Mouse (Mus musculus) kidney, embryonic 16.5 days (tissue): ENCODE measurements around the gene Arfgef2. TPM values are rescaled to one million over a fixed set of nuclear protein-coding genes. Genes with fewer than 3 reads are reported as not detected.

Experiments
- ATAC-seq: fragments of 200-750 bp; cut with Nextera tagmentation; 2 replicates; pipeline ENCODE4 v1.8.0; 2017; ENCODE audit warnings: moderate TSS enrichment; ENCODE audit not compliant: low FRiP score, low TSS enrichment
- H3K27ac ChIP-seq: fragments of 300-500 bp; sonication (generic); 2 replicates; pipeline ENCODE4 v1.5.1; 2014; ENCODE audit warnings: low read length
- H3K27me3 ChIP-seq: fragments of 300-500 bp; sonication (generic); 2 replicates; pipeline ENCODE4 v1.6.1; 2014; ENCODE audit warnings: low read length, control low read depth, mixed read lengths; ENCODE audit not compliant: insufficient read depth
- H3K36me3 ChIP-seq: fragments of 300-500 bp; sonication (generic); 2 replicates; pipeline ENCODE4 v1.6.1; 2014; ENCODE audit warnings: low read length, control low read depth, mixed read lengths; ENCODE audit not compliant: insufficient read depth
- H3K4me1 ChIP-seq: fragments of 300-500 bp; sonication (generic); 2 replicates; pipeline ENCODE4 v1.6.1; 2014; ENCODE audit warnings: low read length, control low read depth, mixed read lengths; ENCODE audit not compliant: insufficient read depth
- H3K4me2 ChIP-seq: fragments of 300-500 bp; sonication (generic); replicated peaks from 2 replicates; pipeline ENCODE4 v1.6.1; 2014; ENCODE audit warnings: low read depth, low read length
- H3K4me3 ChIP-seq: fragments of 300-500 bp; sonication (generic); 2 replicates; pipeline ENCODE4 v1.5.1; 2014; ENCODE audit warnings: mild to moderate bottlenecking, low read length
- H3K9ac ChIP-seq: fragments of 300-500 bp; sonication (generic); replicated peaks from 2 replicates; pipeline ENCODE4 v1.6.1; 2014; ENCODE audit warnings: low read length
- H3K9me3 ChIP-seq: fragments of 300-500 bp; sonication (generic); 2 replicates; pipeline ENCODE4 v1.6.1; 2016; ENCODE audit warnings: low read length, control low read depth
- WGBS: fragments of 180-500 bp; shearing (Covaris S2); extraction: QIAGEN DNeasy Blood & Tissue Kit; methylation state at CpG from one replicate; pipeline ENCODE4 v1.1.7; 2014; 5-methylcytosine and 5-hydroxymethylcytosine counted together
- polyA plus RNA-seq: library from polyadenylated mRNA; unstranded; fragments of >200 nt; fragmentation: Nextera tagmentation; extraction: Ambion mirVana; gene quantifications from 2 replicates; pipeline ENCODE4 v1.2.1, GENCODE M21; 2015

Arfgef2 gene
- polyA plus RNA-seq, 1 experiment from 2014 or later: 4.6 TPM

- Histone ChIP-seq H3K36me3 (peaks cover 44% of the 10 kb centered on the region), H3K4me3 (no peak overlapping the region), H3K9ac (no peak overlapping the region), H3K4me2 (no peak overlapping the region), H3K27me3 (no peaks in the 10 kb centered on the region), H3K9me3 (no peaks in the 10 kb centered on the region), H3K27ac (no peak overlapping the region), H3K4me1 (peaks cover 3% of the 10 kb centered on the region; the same call in 1 of the 2 replicates)
- ATAC-seq: no peak
- WGBS: 89% methylated on average over 10 of the region's 10 CpGs
These were observed 65.5 kb downstream of the Arfgef2 start for GRCm38 (mm10) chr2:166870899-166871298.

- H3K9me3 ChIP-seq: no peaks in the 10 kb centered on the region
- ATAC-seq: no peak
- H3K36me3 ChIP-seq: peaks cover 39% of the 10 kb centered on the region
- WGBS: 88% methylated on average over 10 of the region's 10 CpGs
- no peaks in the 10 kb centered on the region for H3K27me3 ChIP-seq
- H3K4me2 ChIP-seq: no peak overlapping the region
- H3K9ac ChIP-seq: no peak overlapping the region
- H3K27ac ChIP-seq: no peak overlapping the region
- peaks cover 3% of the 10 kb centered on the region; the same call in 1 of the 2 replicates for H3K4me1 ChIP-seq
- H3K4me3 ChIP-seq: no peak overlapping the region
These were observed 69.4 kb downstream of the Arfgef2 start for GRCm38 (mm10) chr2:166874675-166875280.

- WGBS: 90% methylated on average over 6 of the region's 6 CpGs
- no peak overlapping the region for H3K4me3 ChIP-seq
These were observed 70.2 kb downstream of the Arfgef2 start for GRCm38 (mm10) chr2:166875561-166875960.

GRCm38 (mm10) chr2:166876331-166876730 is 70.9 kb downstream of the Arfgef2 start:
- no peaks in the 10 kb centered on the region for H3K27me3 ChIP-seq
- H3K4me3 ChIP-seq: no peak overlapping the region
- no peak overlapping the region for H3K4me2 ChIP-seq
- H3K27ac ChIP-seq: no peak overlapping the region
- H3K9ac ChIP-seq: no peak overlapping the region
- H3K4me1 ChIP-seq: no peaks in the 10 kb centered on the region
- peaks cover 36% of the 10 kb centered on the region for H3K36me3 ChIP-seq
- WGBS: 77% methylated on average over 10 of the region's 10 CpGs
- no peaks in the 10 kb centered on the region for H3K9me3 ChIP-seq
- no peak for ATAC-seq

More at GRCm38 (mm10) chr2:166875561-166875960, 70.2 kb downstream of the Arfgef2 start:
- ATAC-seq: no peak
- Histone ChIP-seq H3K36me3 (peaks cover 35% of the 10 kb centered on the region), H3K4me2 (no peak overlapping the region), H3K4me1 (no peaks in the 10 kb centered on the region), H3K9me3 (no peaks in the 10 kb centered on the region), H3K27me3 (no peaks in the 10 kb centered on the region), H3K9ac (no peak overlapping the region), H3K27ac (no peak overlapping the region)

GRCm38 (mm10) chr2:166885066-166885465 is 79.7 kb downstream of the Arfgef2 start:
- 91% methylated on average over 7 of the region's 7 CpGs for WGBS

GRCm38 (mm10) chr2:166885619-166886018 is 80.2 kb downstream of the Arfgef2 start:
- peaks cover 28% of the 10 kb centered on the region for H3K36me3 ChIP-seq
- no peaks in the 10 kb centered on the region for H3K4me1 ChIP-seq
- no peak overlapping the region for H3K4me3 ChIP-seq
- H3K9ac ChIP-seq: no peak overlapping the region
- no peak for ATAC-seq
- 73% methylated on average over 10 of the region's 10 CpGs for WGBS
- H3K27ac ChIP-seq: no peak overlapping the region
- no peaks in the 10 kb centered on the region for H3K9me3 ChIP-seq
- no peak overlapping the region for H3K4me2 ChIP-seq
- no peaks in the 10 kb centered on the region for H3K27me3 ChIP-seq

More at GRCm38 (mm10) chr2:166885066-166885465, 79.7 kb downstream of the Arfgef2 start:
- no peak overlapping the region for H3K4me3 ChIP-seq
- H3K9me3 ChIP-seq: no peaks in the 10 kb centered on the region
- H3K4me2 ChIP-seq: no peak overlapping the region
- peaks cover 23% of the 10 kb centered on the region for H3K36me3 ChIP-seq
- H3K27ac ChIP-seq: no peak overlapping the region
- no peak for ATAC-seq
- no peak overlapping the region; the same call in 1 of the 2 replicates for H3K9ac ChIP-seq
- H3K27me3 ChIP-seq: no peaks in the 10 kb centered on the region
- H3K4me1 ChIP-seq: no peaks in the 10 kb centered on the region

- no peak overlapping the region for H3K4me2 ChIP-seq
- H3K27ac ChIP-seq: no peak overlapping the region
- 74% methylated on average over 3 of the region's 3 CpGs for WGBS
These were observed 80.8 kb downstream of the Arfgef2 start for GRCm38 (mm10) chr2:166886231-166886630.

GRCm38 (mm10) chr2:166887816-166888215 is 82.4 kb downstream of the Arfgef2 start:
- Histone ChIP-seq H3K4me2 (no peak overlapping the region), H3K9me3 (no peaks in the 10 kb centered on the region), H3K27ac (no peak overlapping the region), H3K9ac (no peak overlapping the region), H3K4me1 (no peaks in the 10 kb centered on the region), H3K27me3 (no peaks in the 10 kb centered on the region), H3K4me3 (no peak overlapping the region), H3K36me3 (peaks cover 26% of the 10 kb centered on the region)
- 44% methylated on average over 11 of the region's 11 CpGs for whole genome bisulfite sequencing
- no peak for ATAC-seq

More at GRCm38 (mm10) chr2:166886231-166886630, 80.8 kb downstream of the Arfgef2 start:
- no peak for ATAC-seq
- H3K36me3 ChIP-seq: peaks cover 24% of the 10 kb centered on the region
- H3K9ac ChIP-seq: no peak overlapping the region
- no peaks in the 10 kb centered on the region for H3K27me3 ChIP-seq
- H3K9me3 ChIP-seq: no peaks in the 10 kb centered on the region
- H3K4me3 ChIP-seq: no peak overlapping the region
- no peaks in the 10 kb centered on the region for H3K4me1 ChIP-seq

- H3K9ac ChIP-seq: no peak overlapping the region
- H3K27me3 ChIP-seq: no peaks in the 10 kb centered on the region
- H3K4me2 ChIP-seq: no peak overlapping the region
- no peaks in the 10 kb centered on the region for H3K9me3 ChIP-seq
- H3K4me1 ChIP-seq: no peaks in the 10 kb centered on the region
- WGBS: 76% methylated on average over 9 of the region's 9 CpGs
- peaks cover 31% of the 10 kb centered on the region for H3K36me3 ChIP-seq
- H3K4me3 ChIP-seq: no peak overlapping the region
- no peak overlapping the region for H3K27ac ChIP-seq
- ATAC-seq: no peak
These were observed 86.0 kb downstream of the Arfgef2 start for GRCm38 (mm10) chr2:166891366-166891880.

- H3K36me3 ChIP-seq: peaks cover 31% of the 10 kb centered on the region
- no peak overlapping the region for H3K4me2 ChIP-seq
- WGBS: 89% methylated on average over 8 of the region's 8 CpGs
- no peak overlapping the region for H3K27ac ChIP-seq
- H3K27me3 ChIP-seq: no peaks in the 10 kb centered on the region
- no peaks in the 10 kb centered on the region for H3K4me1 ChIP-seq
- no peak overlapping the region for H3K4me3 ChIP-seq
- H3K9me3 ChIP-seq: no peaks in the 10 kb centered on the region
- H3K9ac ChIP-seq: no peak overlapping the region
- no peak for ATAC-seq
These were observed 86.8 kb downstream of the Arfgef2 start for GRCm38 (mm10) chr2:166892158-166892680.
